Mouse (Mus musculus) limb, embryonic 13.5 days (tissue): ENCODE measurements at regions not wholly inside any gene's neighbourhood (a gene's known extent, or its start where the extent isn't known, plus 50 kb on each side); places are given as distances from the start of the nearest gene placed in this dataset.

Experiments used
- ATAC-seq: fragments of 200-750 bp; cut with Nextera tagmentation; 2 replicates; pipeline ENCODE4 v1.8.0; 2017; ENCODE audit warnings: low read depth, moderate number of reproducible peaks, moderate TSS enrichment; ENCODE audit not compliant: low FRiP score
- H3K27ac ChIP-seq: fragments of 300-500 bp; sonication (generic); 2 replicates; pipeline ENCODE4 v1.5.1; 2015; ENCODE audit warnings: inconsistent platforms, mild to moderate bottlenecking, moderate library complexity
- H3K27me3 ChIP-seq: fragments of 300-500 bp; sonication (generic); 2 replicates; pipeline ENCODE4 v1.6.1; 2015; ENCODE audit warnings: mild to moderate bottlenecking, inconsistent platforms
- H3K36me3 ChIP-seq: fragments of 300-500 bp; sonication (generic); 2 replicates; pipeline ENCODE4 v1.6.1; 2015; ENCODE audit warnings: inconsistent platforms, mild to moderate bottlenecking, moderate library complexity
- H3K4me1 ChIP-seq: fragments of 300-500 bp; sonication (generic); 2 replicates; pipeline ENCODE4 v1.6.1; 2015; ENCODE audit warnings: inconsistent platforms
- H3K4me2 ChIP-seq: fragments of 300-500 bp; sonication (generic); replicated peaks from 2 replicates; pipeline ENCODE4 v1.6.1; 2015; ENCODE audit warnings: inconsistent platforms, mild to moderate bottlenecking, moderate library complexity
- H3K4me3 ChIP-seq: fragments of 300-500 bp; sonication (generic); 2 replicates; pipeline ENCODE4 v1.5.1; 2015; ENCODE audit warnings: moderate library complexity, mild to moderate bottlenecking, inconsistent platforms
- H3K9ac ChIP-seq: fragments of 300-500 bp; sonication (generic); 2 replicates; pipeline ENCODE4 v1.6.1; 2015; ENCODE audit warnings: mild to moderate bottlenecking, inconsistent platforms
- H3K9me3 ChIP-seq: fragments of 300-500 bp; sonication (generic); 2 replicates; pipeline ENCODE4 v1.6.1; 2016; ENCODE audit warnings: inconsistent platforms
- WGBS: fragments of 180-500 bp; shearing (Covaris S2); methylation state at CpG from one replicate; pipeline ENCODE4 v1.1.7; 2015; 5-methylcytosine and 5-hydroxymethylcytosine counted together

DNA sequence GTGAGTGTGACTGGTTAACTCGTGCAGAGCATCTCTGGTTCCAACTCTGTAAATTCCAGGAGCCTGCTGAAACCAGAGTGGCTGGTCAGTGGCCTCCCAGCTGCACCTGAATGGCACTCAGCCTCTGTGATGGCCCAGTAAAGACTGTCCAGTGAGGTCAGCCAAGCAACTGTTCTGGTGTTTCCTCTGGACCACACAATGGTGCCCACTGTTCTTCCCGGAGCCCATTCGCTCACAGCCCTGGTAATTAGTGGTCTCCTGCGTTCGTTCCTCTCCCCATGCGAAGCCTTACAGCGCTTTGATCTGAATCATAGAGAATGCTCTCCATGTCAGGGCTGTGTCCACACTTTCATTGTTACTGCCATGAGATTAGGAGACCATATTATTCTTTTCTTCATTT, 75.5 kb downstream of the Enkur start:
- Histone ChIP-seq H3K27ac (no peak overlapping the region), H3K4me1 (no peaks in the 10 kb centered on the region), H3K9ac (no peak overlapping the region), H3K9me3 (no peaks in the 10 kb centered on the region), H3K4me3 (no peak overlapping the region), H3K4me2 (no peak overlapping the region), H3K27me3 (no peaks in the 10 kb centered on the region), H3K36me3 (no peaks in the 10 kb centered on the region)
- ATAC-seq, result no peak
- 69% methylated on average over 7 of the region's 7 CpGs for WGBS

DNA sequence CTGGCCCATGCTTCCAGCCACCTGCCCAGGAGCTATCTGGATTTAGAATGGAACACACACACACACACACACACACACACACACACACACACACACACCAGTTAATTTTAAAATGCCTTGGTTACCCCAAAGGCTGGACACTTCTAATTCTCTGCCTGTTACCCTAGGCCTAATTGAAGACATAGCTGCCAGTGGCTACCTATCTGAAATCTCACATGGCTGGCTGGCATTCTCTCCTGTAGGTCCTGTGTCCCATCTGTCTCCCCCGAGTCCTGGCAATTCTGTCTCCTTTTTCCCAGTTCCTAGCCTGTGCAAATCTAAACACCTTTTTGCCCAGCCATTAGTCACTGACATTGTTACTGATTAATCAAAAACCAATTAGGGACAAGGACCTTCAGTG, 78.6 kb downstream of the Enkur start:
- Histone ChIP-seq H3K27me3 (no peaks in the 10 kb centered on the region), H3K4me2 (no peak overlapping the region), H3K27ac (no peak overlapping the region), H3K36me3 (no peaks in the 10 kb centered on the region), H3K4me3 (no peak overlapping the region), H3K9ac (no peak overlapping the region), H3K4me1 (no peaks in the 10 kb centered on the region), H3K9me3 (no peaks in the 10 kb centered on the region)
- ATAC-seq, result no peak
- WGBS, result 64% methylated on average over 1 of the region's 1 CpGs

DNA sequence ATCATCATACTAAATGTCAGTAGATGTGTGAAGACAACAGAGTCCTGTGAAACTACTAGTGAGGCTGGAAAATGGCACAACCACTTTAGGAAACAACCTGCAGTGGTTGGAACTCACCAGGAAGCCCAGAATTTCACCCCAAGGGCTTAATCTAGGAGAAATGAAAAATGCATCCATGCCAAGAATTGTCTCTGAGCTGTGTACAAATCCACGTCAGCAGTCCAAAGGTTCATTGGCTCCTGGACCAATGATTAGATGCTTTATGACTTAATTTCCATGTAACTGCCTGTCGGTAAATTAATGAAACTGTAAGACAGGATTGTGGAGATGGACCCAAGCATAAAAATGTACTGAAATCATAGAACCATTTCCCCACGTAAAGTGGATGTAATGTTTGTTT, 82.7 kb downstream of the Enkur start:
- Histone ChIP-seq H3K27me3 (no peaks in the 10 kb centered on the region), H3K9ac (no peak overlapping the region), H3K4me3 (no peak overlapping the region), H3K4me2 (no peak overlapping the region), H3K27ac (no peak overlapping the region), H3K4me1 (no peaks in the 10 kb centered on the region), H3K36me3 (no peaks in the 10 kb centered on the region), H3K9me3 (no peaks in the 10 kb centered on the region)
- 81% methylated on average over 3 of the region's 3 CpGs for WGBS
- no peak for ATAC-seq

DNA sequence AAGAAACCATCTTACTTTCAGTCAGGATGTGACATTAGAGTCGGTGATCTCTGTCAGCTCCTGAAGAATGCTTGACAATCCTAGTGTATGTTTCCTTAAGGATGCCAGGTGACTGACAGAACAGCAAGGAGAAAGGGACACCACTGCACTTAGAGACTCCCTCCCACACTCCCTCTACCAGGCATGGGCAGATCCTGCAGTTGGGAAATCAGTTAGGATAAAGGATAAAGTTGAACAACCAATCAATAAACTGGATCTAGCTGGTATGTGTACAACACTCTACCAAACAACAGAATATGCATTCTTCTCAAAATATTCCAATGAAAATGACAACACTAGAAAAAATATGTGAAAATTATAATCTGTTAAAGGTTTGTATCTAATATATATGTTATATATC, 83.5 kb downstream of the Enkur start:
- Histone ChIP-seq H3K27me3 (no peaks in the 10 kb centered on the region), H3K27ac (no peak overlapping the region), H3K4me2 (no peak overlapping the region), H3K9ac (no peak overlapping the region), H3K9me3 (no peaks in the 10 kb centered on the region), H3K4me3 (no peak overlapping the region), H3K36me3 (no peaks in the 10 kb centered on the region), H3K4me1 (no peaks in the 10 kb centered on the region)
- ATAC-seq, result no peak
- 91% methylated on average over 1 of the region's 1 CpGs for WGBS

DNA sequence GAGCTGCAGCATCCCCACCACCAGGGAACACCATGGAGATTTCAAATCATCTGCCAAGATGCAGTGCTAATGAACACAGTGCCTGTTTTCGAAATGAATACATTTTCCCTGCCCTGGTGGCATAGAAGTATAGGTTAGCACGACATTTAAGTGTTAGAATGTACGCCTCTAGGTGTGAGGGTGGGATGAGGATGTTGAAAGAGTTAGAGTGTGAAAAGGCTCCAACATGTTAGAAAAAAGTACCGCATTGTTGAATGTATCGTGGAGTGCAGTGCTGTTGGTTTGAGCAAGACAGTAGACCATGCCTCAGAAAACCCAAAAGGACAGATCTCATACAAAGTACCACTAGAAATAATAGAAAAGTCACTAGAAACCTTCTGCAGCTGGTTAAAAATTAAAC, 88.3 kb downstream of the Enkur start:
- Histone ChIP-seq H3K4me3 (no peak overlapping the region), H3K4me2 (no peak overlapping the region), H3K9ac (no peak overlapping the region), H3K4me1 (no peaks in the 10 kb centered on the region), H3K27me3 (no peaks in the 10 kb centered on the region), H3K27ac (no peak overlapping the region), H3K9me3 (no peaks in the 10 kb centered on the region), H3K36me3 (no peaks in the 10 kb centered on the region)
- ATAC-seq, result no peak
- WGBS, result 73% methylated on average over 5 of the region's 5 CpGs

DNA sequence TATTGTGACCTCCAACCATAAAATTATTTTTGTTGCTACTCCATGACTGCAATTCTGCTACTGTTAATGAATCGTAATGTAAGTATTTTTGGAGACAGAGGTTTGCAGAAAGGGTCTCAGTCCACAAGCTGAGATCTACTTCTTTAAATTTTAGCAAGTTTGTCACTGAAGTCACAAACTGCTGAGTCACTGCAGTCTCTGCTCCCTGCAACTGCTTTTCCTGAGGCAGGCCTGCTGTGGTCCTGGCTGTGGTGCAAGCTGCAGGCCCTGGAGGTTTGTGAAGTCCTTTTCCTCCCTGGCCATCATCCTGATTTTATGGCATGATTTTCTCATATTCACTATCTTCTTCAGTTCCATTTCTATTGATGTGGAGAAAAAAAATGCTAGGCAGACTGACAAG, 93.6 kb downstream of the Enkur start:
- WGBS, result 87% methylated on average over 1 of the region's 1 CpGs

DNA sequence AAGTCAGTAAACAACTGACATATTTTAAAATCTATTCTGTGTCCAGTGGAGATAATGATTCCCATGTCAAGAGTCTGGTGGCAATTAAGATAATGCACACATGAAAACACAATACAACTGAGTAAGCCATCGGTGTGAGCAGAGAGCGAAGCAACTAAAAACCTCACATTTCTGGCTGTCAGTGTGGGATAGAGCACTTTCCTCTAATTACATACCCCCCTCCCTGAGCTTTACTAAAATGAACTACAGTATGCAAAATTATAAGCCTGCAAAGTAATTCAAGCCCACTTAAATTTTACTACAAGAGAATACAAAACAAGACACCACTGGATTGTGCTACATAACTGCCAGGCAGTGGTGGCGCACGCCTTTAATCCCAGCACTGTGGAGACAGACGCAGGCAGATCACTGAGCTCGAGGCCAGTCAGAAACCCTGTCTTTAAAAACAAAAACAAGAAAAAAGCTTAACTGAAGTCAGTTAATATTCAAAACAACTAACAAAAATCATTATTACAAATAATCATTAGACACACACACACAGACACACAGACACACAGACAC, 104.8 kb downstream of the Enkur start:
- Histone ChIP-seq H3K4me2 (no peak overlapping the region), H3K9me3 (no peaks in the 10 kb centered on the region), H3K27ac (no peak overlapping the region), H3K36me3 (no peaks in the 10 kb centered on the region), H3K4me3 (no peak overlapping the region), H3K27me3 (no peaks in the 10 kb centered on the region), H3K4me1 (no peaks in the 10 kb centered on the region), H3K9ac (no peak overlapping the region)
- no peak for ATAC-seq
- 67% methylated on average over 6 of the region's 6 CpGs for WGBS

More for the DNA sequence above, 93.6 kb downstream of the Enkur start:
- Histone ChIP-seq H3K9me3 (no peaks in the 10 kb centered on the region), H3K4me2 (no peak overlapping the region), H3K36me3 (no peaks in the 10 kb centered on the region), H3K4me1 (no peaks in the 10 kb centered on the region), H3K27ac (no peak overlapping the region), H3K4me3 (no peak overlapping the region), H3K27me3 (no peaks in the 10 kb centered on the region), H3K9ac (no peak overlapping the region)
- no peak for ATAC-seq

DNA sequence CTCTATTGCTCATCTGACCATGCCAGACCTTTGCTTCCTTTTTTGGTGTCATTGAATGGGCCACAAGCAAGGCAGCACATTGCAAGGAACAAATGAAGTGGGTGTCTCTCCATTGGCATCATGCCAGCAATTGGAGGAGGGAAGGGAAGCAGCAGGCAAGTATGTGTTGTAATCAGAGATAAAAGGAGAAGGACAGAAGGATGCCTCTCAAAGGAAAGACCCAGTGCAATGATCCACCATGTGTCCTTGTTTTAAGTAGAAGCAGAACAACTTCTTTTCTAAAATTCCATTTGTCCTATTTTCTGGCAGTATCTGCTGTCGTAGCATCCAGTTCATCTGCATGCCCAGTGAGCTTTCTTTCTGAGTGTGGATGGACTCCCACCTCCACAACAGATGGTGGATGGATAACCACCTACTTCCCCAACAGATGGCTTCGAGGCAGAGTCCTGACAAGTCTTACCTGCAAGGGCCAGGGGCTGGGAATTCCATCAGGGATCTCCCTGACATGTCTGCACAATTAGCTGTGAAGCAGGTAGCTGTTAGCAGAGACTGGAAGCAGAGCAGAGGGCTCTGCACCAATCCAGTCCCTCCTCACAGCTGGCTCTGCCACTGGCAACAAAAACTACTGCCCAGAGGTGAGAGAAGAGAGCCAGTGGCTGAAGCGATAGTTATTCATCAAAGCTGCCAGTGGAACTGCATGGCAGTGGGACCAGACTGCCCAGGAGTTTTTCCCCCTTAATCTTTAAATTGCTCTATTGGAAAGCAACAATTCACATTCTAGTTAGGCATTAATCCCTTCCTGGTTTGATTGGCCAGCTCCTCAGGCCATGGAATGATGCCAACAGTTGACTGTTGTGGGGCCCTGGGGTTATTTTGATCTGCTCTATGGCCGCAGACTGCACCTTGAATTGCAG, 113.8 kb downstream of the Enkur start:
- no peak overlapping the region for H3K27ac ChIP-seq
- no peaks in the 10 kb centered on the region for H3K27me3 ChIP-seq
- H3K9me3 ChIP-seq, result peaks cover 3% of the 10 kb centered on the region; the same call in 1 of the 2 replicates
- H3K4me1 ChIP-seq, result peaks cover 8% of the 10 kb centered on the region
- H3K36me3 ChIP-seq, result no peaks in the 10 kb centered on the region
- no peak overlapping the region for H3K4me3 ChIP-seq
- no peak for ATAC-seq
- WGBS, result 49% methylated on average over 4 of the region's 4 CpGs
- no peak overlapping the region for H3K4me2 ChIP-seq
- H3K9ac ChIP-seq, result no peak overlapping the region

DNA sequence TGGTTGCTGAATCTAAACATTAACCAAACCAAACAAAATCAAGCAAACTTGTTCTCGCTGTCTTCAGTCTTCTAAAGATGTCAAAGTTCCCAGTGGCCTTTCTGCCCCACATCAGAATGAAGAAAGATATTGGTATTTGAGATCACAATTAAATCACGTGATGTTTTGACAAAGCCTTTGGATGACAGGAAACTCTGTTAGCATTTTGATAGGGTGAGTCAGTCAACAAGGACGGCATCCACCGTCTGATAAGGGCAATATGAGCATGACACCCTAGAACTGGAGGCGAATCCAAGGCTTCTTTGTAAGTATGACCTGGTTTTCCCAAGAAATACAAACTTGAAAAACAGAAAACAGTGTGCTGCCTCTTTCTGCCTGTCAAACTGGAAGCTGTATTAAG, 116.8 kb upstream of the Arhgap21 start:
- WGBS, result 90% methylated on average over 5 of the region's 5 CpGs
- Histone ChIP-seq H3K27ac (no peak overlapping the region), H3K9me3 (peaks cover 3% of the 10 kb centered on the region; the same call in 1 of the 2 replicates), H3K9ac (no peak overlapping the region), H3K36me3 (no peaks in the 10 kb centered on the region), H3K4me3 (no peak overlapping the region), H3K4me2 (no peak overlapping the region), H3K4me1 (no peaks in the 10 kb centered on the region), H3K27me3 (no peaks in the 10 kb centered on the region)
- no peak for ATAC-seq

DNA sequence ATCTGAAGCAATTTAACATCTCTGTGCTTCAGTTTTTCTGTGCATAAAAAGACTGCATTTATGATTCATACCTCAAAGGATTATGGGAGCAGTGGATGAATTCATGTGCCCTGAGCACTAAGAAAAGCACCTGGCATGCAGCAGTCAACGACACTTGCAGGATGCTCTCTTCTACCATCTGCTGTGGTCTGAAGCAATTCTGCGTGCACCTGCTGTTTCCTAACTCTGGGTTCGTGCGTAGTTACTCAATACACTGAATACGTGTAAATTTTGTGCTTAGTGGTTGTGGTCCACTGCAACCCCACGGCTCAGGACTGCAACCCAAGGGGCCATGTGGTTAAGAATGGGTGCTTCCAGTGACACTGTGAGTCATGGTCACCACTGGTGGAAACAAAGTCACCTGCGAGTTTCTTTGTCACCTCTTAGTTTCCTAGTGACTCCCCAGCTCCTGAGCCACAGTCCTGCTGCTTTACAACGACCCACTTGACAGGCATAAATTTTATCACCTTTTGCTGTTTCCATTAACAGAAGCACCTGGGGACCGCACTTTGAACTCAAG, 98.7 kb upstream of the Arhgap21 start:
- H3K4me1 ChIP-seq, result no peaks in the 10 kb centered on the region
- H3K4me2 ChIP-seq, result no peak overlapping the region
- ATAC-seq, result no peak
- no peaks in the 10 kb centered on the region for H3K36me3 ChIP-seq
- no peak overlapping the region for H3K9ac ChIP-seq
- no peak overlapping the region for H3K4me3 ChIP-seq
- H3K27me3 ChIP-seq, result no peaks in the 10 kb centered on the region
- no peaks in the 10 kb centered on the region for H3K9me3 ChIP-seq
- H3K27ac ChIP-seq, result no peak overlapping the region
- 74% methylated on average over 9 of the region's 9 CpGs for WGBS

DNA sequence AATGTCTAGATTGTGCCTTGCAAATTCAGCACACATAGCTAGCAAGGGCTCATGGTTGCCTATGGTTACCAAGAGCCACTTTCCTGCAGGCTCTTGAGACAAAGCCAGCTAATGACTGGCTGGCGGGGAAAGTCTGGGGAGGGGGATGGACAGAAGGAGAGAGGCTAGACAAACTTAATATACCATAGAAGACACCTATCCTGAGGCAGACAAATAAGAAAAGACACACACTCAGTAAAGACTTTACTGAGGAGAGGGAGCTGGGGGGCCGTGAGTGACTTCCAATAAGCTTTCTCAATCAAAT, 91.6 kb upstream of the Arhgap21 start:
- H3K27me3 ChIP-seq, result 0 out of 2 replicates have a peak, but pooled peaks cover 3% of the 10 kb centered on the region
- no peaks in the 10 kb centered on the region for H3K36me3 ChIP-seq
- no peaks in the 10 kb centered on the region; the same call in 1 of the 2 replicates for H3K9me3 ChIP-seq
- ATAC-seq, result no peak
- H3K9ac ChIP-seq, result no peak overlapping the region
- H3K27ac ChIP-seq, result no peak overlapping the region
- peaks cover 14% of the 10 kb centered on the region for H3K4me1 ChIP-seq
- H3K4me2 ChIP-seq, result no peak overlapping the region
- WGBS, result 70% methylated on average over 2 of the region's 2 CpGs
- no peak overlapping the region for H3K4me3 ChIP-seq

DNA sequence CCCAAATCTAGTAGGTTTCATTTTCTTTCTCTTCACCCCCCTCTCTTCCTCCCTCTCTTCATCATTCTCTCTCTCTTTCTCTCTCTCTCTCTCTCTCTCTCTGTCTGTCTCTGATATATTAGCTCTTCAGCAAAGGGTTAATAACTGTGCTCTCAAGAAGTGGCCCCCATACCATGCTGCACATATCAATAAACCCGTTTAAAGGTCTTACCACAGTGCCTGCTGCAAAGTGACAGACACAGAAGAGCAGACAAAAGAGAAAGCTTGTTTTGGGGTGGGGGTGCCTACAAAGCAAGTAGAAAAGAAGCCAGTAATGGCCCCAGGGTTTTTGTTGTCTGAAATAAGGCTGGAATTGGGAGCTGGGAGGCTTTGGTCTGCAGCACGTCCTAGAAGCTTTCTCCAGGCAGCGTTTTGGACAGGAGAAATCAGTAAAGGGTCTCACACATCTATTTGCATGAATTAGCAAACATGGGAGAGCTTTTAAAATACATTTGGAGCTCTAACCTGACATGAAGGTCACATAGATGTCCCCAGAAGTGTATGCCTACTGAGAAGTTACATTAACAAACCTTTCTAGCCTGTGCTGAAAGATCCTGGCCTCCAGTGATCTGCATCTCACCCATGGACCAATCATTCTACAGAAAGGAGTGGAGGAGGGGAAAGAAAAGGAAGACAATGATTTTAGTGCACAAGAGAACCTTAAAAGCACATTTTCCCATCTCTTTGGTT, 91.1 kb upstream of the Arhgap21 start:
- no peak overlapping the region for H3K27ac ChIP-seq
- H3K36me3 ChIP-seq, result no peaks in the 10 kb centered on the region
- H3K27me3 ChIP-seq, result 0 out of 2 replicates have a peak, but pooled peaks cover 3% of the 10 kb centered on the region
- no peaks in the 10 kb centered on the region; the same call in 1 of the 2 replicates for H3K9me3 ChIP-seq
- peaks cover 14% of the 10 kb centered on the region for H3K4me1 ChIP-seq
- 30% methylated on average over 3 of the region's 3 CpGs for WGBS
- H3K9ac ChIP-seq, result no peak overlapping the region
- no peak for ATAC-seq
- H3K4me2 ChIP-seq, result no peak overlapping the region
- no peak overlapping the region for H3K4me3 ChIP-seq
